Mouse (Mus musculus) CH12.LX (cell line): ENCODE data around the gene Lnpk. TPM values are rescaled to one million over a fixed set of nuclear protein-coding genes. Genes with fewer than 3 reads are reported as not detected.

ENCODE experiments used
- DNase-seq: peaks from one replicate; pipeline ENCODE4 v3.0.0-alpha.2; 2013; ENCODE audit errors: extremely low read depth
- H3K27ac ChIP-seq: 2 replicates; pipeline ENCODE4 v1.5.1; 2012; ENCODE audit warnings: low read depth, mild to moderate bottlenecking, control low read depth, moderate library complexity; ENCODE audit not compliant: insufficient read depth
- H3K27me3 ChIP-seq: replicated peaks from 2 replicates; pipeline ENCODE3; 2012; ENCODE audit warnings: inconsistent platforms
- H3K36me3 ChIP-seq, 2 experiments: replicated peaks in 1 of 2; 2 replicates each; pipeline versions ENCODE3 to v1.6.1; 2012; ENCODE audit warnings: inconsistent platforms in 1 of 2, low read length in 1 of 2, mild to moderate bottlenecking in 1 of 2, mixed read lengths in 1 of 2, moderate library complexity in 1 of 2; ENCODE audit not compliant: control insufficient read depth in 1 of 2, insufficient read depth in 1 of 2
- H3K4me1 ChIP-seq, 2 experiments: 2 replicates each; pipeline ENCODE4 v1.6.1; 2012; ENCODE audit warnings: inconsistent platforms in 1 of 2, moderate library complexity in 1 of 2; ENCODE audit not compliant: insufficient read depth in 2 of 2, control insufficient read depth in 1 of 2
- H3K4me2 ChIP-seq: 2 replicates; pipeline ENCODE4 v1.6.1; 2012; ENCODE audit warnings: low read depth, mild to moderate bottlenecking, control low read depth; ENCODE audit not compliant: poor library complexity, insufficient read depth, severe bottlenecking
- H3K4me3 ChIP-seq, 3 experiments: fragments of 150-350 bp in 1 of 3; sonication (generic) in 1 of 3; replicated peaks in 1 of 3; 2 replicates each; pipeline versions ENCODE3 to v1.5.1; 2011 to 2012; ENCODE audit warnings: low read depth in 2 of 3, low read length in 2 of 3, mild to moderate bottlenecking in 2 of 3, moderate library complexity in 2 of 3, control low read depth in 1 of 3, improper control_type of control experiment in 1 of 3, inconsistent platforms in 1 of 3, mixed read lengths in 1 of 3; ENCODE audit not compliant: poor library complexity in 1 of 3
- H3K79me2 ChIP-seq: replicated peaks from 2 replicates; pipeline ENCODE4 v1.6.1; 2012; ENCODE audit warnings: mild to moderate bottlenecking, moderate library complexity; ENCODE audit not compliant: control insufficient read depth, poor library complexity, insufficient read depth, severe bottlenecking; ENCODE audit errors: extremely low read depth
- H3K9ac ChIP-seq: 2 replicates; pipeline ENCODE4 v1.6.1; 2012; ENCODE audit warnings: low read depth, mild to moderate bottlenecking, control low read depth, moderate library complexity; ENCODE audit not compliant: insufficient read depth
- H3K9me3 ChIP-seq: replicated peaks from 2 replicates; pipeline ENCODE3; 2012; ENCODE audit warnings: low read length, inconsistent platforms, mixed read lengths
- ELF1 ChIP-seq: IDR thresholded peaks from 2 replicates; pipeline ENCODE4 v1.6.1; 2014; ENCODE audit warnings: low read depth, mild to moderate bottlenecking, inconsistent platforms, low read length, improper control_type of control experiment
- NRF1 ChIP-seq: IDR thresholded peaks from 2 replicates; pipeline ENCODE4 v1.6.1; 2014; ENCODE audit warnings: low read depth, mild to moderate bottlenecking, inconsistent platforms, low read length, improper control_type of control experiment, moderate library complexity
- dilution Hi-C: fragments of 300-500 bp; cut with MboI; formaldehyde crosslinking; loops from 2 replicates; pipeline ENCODE4 v1.14.3; 2020; ENCODE audit warnings: low sequenced_read_pairs; ENCODE audit not compliant: extremely low pct_unique_long_range_greater_than_20kb, extremely low pct_ligation_motif_present
- in situ Hi-C: fragments of 300-500 bp; cut with MboI; formaldehyde crosslinking; loops from 3 replicates; pipeline ENCODE4 v1.14.3; 2019; ENCODE audit warnings: low sequenced_read_pairs, low pct_ligation_motif_present, low pct_unique_long_range_greater_than_20kb, mixed read lengths
- polyA plus RNA-seq: library from polyadenylated mRNA; unstranded; fragments of >175 nt; gene quantifications from 2 replicates; pipeline ENCODE4 v1.2.1, GENCODE M21; 2012; ENCODE audit warnings: low read depth; ENCODE audit not compliant: insufficient read length
- total RNA-seq, 2 experiments: library from RNA; depleted of rRNA; stranded (reverse); fragments of 300-350 nt in 1 of 2; fragments of >200 nt in 1 of 2; gene quantifications; 2 replicates each; pipeline ENCODE4 v1.2.3; 2012 to 2014

Gene Lnpk
- total and polyA plus RNA-seq, 3 experiments, result 21.1 to 51.7 (median 37.1) TPM

DNA sequence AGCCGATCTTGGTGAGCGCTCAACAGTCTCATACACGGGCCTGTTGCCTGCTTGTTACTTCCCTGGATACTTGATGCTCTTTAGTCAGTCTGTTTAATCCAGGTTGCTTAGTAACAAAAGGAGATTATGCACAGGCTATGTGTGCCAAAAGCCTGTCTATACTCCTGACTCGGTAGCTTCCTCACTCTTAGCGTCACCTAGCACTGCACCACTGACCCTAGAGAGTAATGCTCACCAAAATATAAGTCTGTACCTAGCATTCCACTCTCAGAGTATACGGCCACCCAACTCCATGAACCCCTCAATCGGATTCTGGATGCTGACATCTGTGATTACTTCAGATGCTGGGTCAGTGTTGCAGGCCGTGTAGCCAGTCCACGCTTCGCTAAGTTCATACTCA, 97.1 kb downstream of the Lnpk start:
- no peak for TF ChIP-seq NRF1
- no peak for TF ChIP-seq ELF1
- in situ Hi-C loops, result no loop called here
- Histone ChIP-seq H3K79me2 (no peaks in the 10 kb centered on the region), H3K27me3 (no peaks in the 10 kb centered on the region), H3K4me3 (no peak overlapping the region), H3K9ac (no peak overlapping the region), H3K9me3 (no peaks in the 10 kb centered on the region), H3K4me1 (peaks cover 0 to 4% of the 10 kb centered on the region in 2 experiments; a peak in 2 of 4 replicates), H3K36me3 (no peaks in the 10 kb centered on the region), H3K27ac (no peak overlapping the region), H3K4me2 (no peak overlapping the region)
- DNase-seq, result no peak
- dilution Hi-C loops, result no loop called here

Other genes with a start within 250 kb of the Lnpk start
- gene Evx2, start 80.1 kb upstream of the Lnpk start, total RNA-seq (2012; rRNA removed), result not detected in 2 replicates
- not detected in 2 replicates for gene Evx2, start 80.1 kb upstream of the Lnpk start, total RNA-seq (2014; rRNA removed)
- gene Evx2, start 80.1 kb upstream of the Lnpk start, polyA plus RNA-seq, result not detected in 2 replicates
- not detected in 2 replicates for gene Hoxd13, start 88.9 kb upstream of the Lnpk start, total RNA-seq (2012; rRNA removed)
- gene Hoxd13, start 88.9 kb upstream of the Lnpk start, total RNA-seq (2014; rRNA removed), result not detected in 2 replicates
- not detected in 2 replicates for gene Hoxd13, start 88.9 kb upstream of the Lnpk start, polyA plus RNA-seq
- not detected in 2 replicates for gene Hoxd12, start 95.6 kb upstream of the Lnpk start, total RNA-seq (2012; rRNA removed)
- not detected in 2 replicates for gene Hoxd12, start 95.6 kb upstream of the Lnpk start, total RNA-seq (2014; rRNA removed)
- gene Hoxd12, start 95.6 kb upstream of the Lnpk start, polyA plus RNA-seq, result not detected in 2 replicates
- gene Hoxd11, start 100.1 kb upstream of the Lnpk start, total RNA-seq (2012; rRNA removed), result not detected in 2 replicates
- gene Hoxd11, start 100.1 kb upstream of the Lnpk start, total RNA-seq (2014; rRNA removed), result not detected in 2 replicates
- gene Hoxd11, start 100.1 kb upstream of the Lnpk start, polyA plus RNA-seq, result not detected in 2 replicates
- gene Hoxd10, start 112.5 kb upstream of the Lnpk start, total RNA-seq (2012; rRNA removed), result not detected in 2 replicates
- gene Hoxd10, start 112.5 kb upstream of the Lnpk start, total RNA-seq (2014; rRNA removed), result not detected in 2 replicates
- not detected in 2 replicates for gene Hoxd10, start 112.5 kb upstream of the Lnpk start, polyA plus RNA-seq
- gene Hoxd9, start 118.3 kb upstream of the Lnpk start, total RNA-seq (2012; rRNA removed), result not detected in 2 replicates
- gene Hoxd9, start 118.3 kb upstream of the Lnpk start, total RNA-seq (2014; rRNA removed), result not detected in 2 replicates
- gene Hoxd9, start 118.3 kb upstream of the Lnpk start, polyA plus RNA-seq, result not detected in 2 replicates
- not detected in 2 replicates for gene Hoxd8, start 125.2 kb upstream of the Lnpk start, total RNA-seq (2012; rRNA removed)
- 0.20 and 0.76 TPM in 2 replicates for gene Hoxd8, start 125.2 kb upstream of the Lnpk start, total RNA-seq (2014; rRNA removed)
- 0.15 and 0.31 TPM in 2 replicates for gene Hoxd8, start 125.2 kb upstream of the Lnpk start, polyA plus RNA-seq
- gene Hoxd3, start 132.5 kb upstream of the Lnpk start, total RNA-seq (2012; rRNA removed), result 0.50 TPM in 1 of 2 replicates, not detected in the other
- 0.12 and 0.14 TPM in 2 replicates for gene Hoxd3, start 132.5 kb upstream of the Lnpk start, total RNA-seq (2014; rRNA removed)
- gene Hoxd3, start 132.5 kb upstream of the Lnpk start, polyA plus RNA-seq, result 1.0 and 1.1 TPM in 2 replicates
- 8.4 and 9.8 TPM in 2 replicates for gene Hoxd4, start 132.5 kb upstream of the Lnpk start, total RNA-seq (2012; rRNA removed)
- 6.0 and 7.2 TPM in 2 replicates for gene Hoxd4, start 132.5 kb upstream of the Lnpk start, total RNA-seq (2014; rRNA removed)
- gene Hoxd4, start 132.5 kb upstream of the Lnpk start, polyA plus RNA-seq, result 5.4 and 6.3 TPM in 2 replicates
- 0.80 and 0.89 TPM in 2 replicates for gene Gm28230, start 147.3 kb upstream of the Lnpk start, total RNA-seq (2012; rRNA removed)
- gene Gm28230, start 147.3 kb upstream of the Lnpk start, total RNA-seq (2014; rRNA removed), result 0.84 and 1.1 TPM in 2 replicates
- 0.85 and 1.7 TPM in 2 replicates for gene Gm28230, start 147.3 kb upstream of the Lnpk start, polyA plus RNA-seq
- not detected in 2 replicates for gene Hoxd1, start 183.5 kb upstream of the Lnpk start, total RNA-seq (2012; rRNA removed)
- not detected in 2 replicates for gene Hoxd1, start 183.5 kb upstream of the Lnpk start, total RNA-seq (2014; rRNA removed)
- gene Hoxd1, start 183.5 kb upstream of the Lnpk start, polyA plus RNA-seq, result not detected in 2 replicates
- 56.4 and 66.0 TPM in 2 replicates for gene Mtx2, start 246.4 kb upstream of the Lnpk start, total RNA-seq (2012; rRNA removed)
- gene Mtx2, start 246.4 kb upstream of the Lnpk start, total RNA-seq (2014; rRNA removed), result 163 and 186 TPM in 2 replicates
- 111 and 129 TPM in 2 replicates for gene Mtx2, start 246.4 kb upstream of the Lnpk start, polyA plus RNA-seq